14 mouse cellular contexts compared by ENCODE assay signal in genomic region chr8:104036580-104037477, GRCm38 (mm10).
"Had no signal": no experiment of that assay in that cellular context is flagged by ENCODE, and none has a peak within 500 bp of the region (broad histone marks: within the 10 kb centered on the region; RNA-seq: fewer than 3 reads in every experiment).

No protein-coding gene starts in this region.

- H3K4me3 ChIP-seq: left cerebral cortex, adult 2 months; limb, embryonic 10.5 days; liver, embryonic 15.5 days; midbrain, embryonic 12.5 days; neural tube, embryonic 13.5 days had no signal

- DNase-seq: kidney, adult 11 months; kidney, adult 9 months; kidney, postnatal 36 days; lung, embryonic 14.5 days; right cerebral cortex, postnatal 4 days; thymus, adult 18-20 months; thymus, postnatal 14 days had no signal

- H3K27ac ChIP-seq: hindbrain, embryonic 14.5 days; kidney, postnatal 0 days; limb, embryonic 10.5 days; liver, embryonic 15.5 days; midbrain, embryonic 12.5 days; neural tube, embryonic 13.5 days had no signal
